Comparison of ENCODE assay signal across 8 mouse cellular contexts in the genomic region with DNA sequence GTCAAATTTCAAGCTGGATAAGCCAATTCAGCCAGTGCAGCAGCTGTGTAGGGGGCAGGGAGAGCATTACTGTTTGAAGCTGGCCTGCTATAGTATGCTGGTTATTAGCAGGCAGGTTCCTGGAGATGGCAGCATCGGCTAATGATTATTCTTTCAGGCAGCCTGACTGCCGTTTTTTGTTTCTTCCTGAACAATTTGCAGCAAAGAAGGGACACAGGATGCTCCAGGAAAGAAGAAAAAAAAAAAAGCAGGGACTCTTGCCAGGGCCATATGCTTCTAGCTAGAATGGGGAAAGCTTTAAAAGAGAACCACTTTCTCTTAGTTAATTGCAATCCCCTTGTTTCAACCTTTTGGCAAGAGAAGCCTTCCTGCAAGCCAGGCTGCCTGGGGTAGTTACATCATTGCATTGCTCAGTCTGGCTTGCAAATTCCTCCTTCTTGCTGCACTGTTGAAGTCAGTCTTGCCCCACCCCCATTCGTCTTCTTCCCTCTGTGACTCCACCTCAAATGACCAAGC.
DNase-seq lines count a peak whose midpoint lies in the region; ATAC-seq and TF ChIP-seq lines count a peak whose summit lies in the region.

No protein-coding gene starts in this region.

- H3K4me3 ChIP-seq in CH12.LX (replicated peaks in 1 of 3; ENCODE audit: low read depth in 2 of 3, low read length in 2 of 3, poor library complexity in 1 of 3), result no peak overlapping the region
- no peak overlapping the region for H3K4me3 ChIP-seq in embryonic facial prominence, embryonic 15.5 days (replicated peaks)
- no peak overlapping the region for H3K4me3 ChIP-seq in limb, embryonic 10.5 days
- H3K4me3 ChIP-seq in kidney, embryonic 15.5 days (replicated peaks), result no peak overlapping the region

- TF ChIP-seq RAD21 in CH12.LX (IDR thresholded peaks at IDR 0.05; ENCODE audit: low read depth, low read length), result peak; percentile 11

- dilution Hi-C loops in CH12.LX (cut with MboI; ENCODE audit: extremely low pct_ligation_motif_present, extremely low pct_unique_long_range_greater_than_20kb, low sequenced_read_pairs), result no loop called here

- TF ChIP-seq EP300 in CH12.LX (IDR thresholded peaks at IDR 0.05; ENCODE audit: low read length), result no peak

- H3K9ac ChIP-seq in CH12.LX (ENCODE audit: insufficient read depth, low read depth), result no peak overlapping the region
- H3K9ac ChIP-seq in embryonic facial prominence, embryonic 15.5 days, result no peak overlapping the region
- H3K9ac ChIP-seq in kidney, embryonic 15.5 days, result no peak overlapping the region

- TF ChIP-seq POLR2A in CH12.LX (IDR thresholded peaks at IDR 0.05; ENCODE audit: low read depth, low read length), result no peak

- no peaks in the 10 kb centered on the region for H3K9me3 ChIP-seq in CH12.LX (replicated peaks; ENCODE audit: low read length)
- no peaks in the 10 kb centered on the region for H3K9me3 ChIP-seq in embryonic facial prominence, embryonic 15.5 days (replicated peaks)
- no peaks in the 10 kb centered on the region for H3K9me3 ChIP-seq in limb, embryonic 10.5 days (replicated peaks)
- H3K9me3 ChIP-seq in kidney, embryonic 15.5 days (replicated peaks), result no peaks in the 10 kb centered on the region

- 22% methylated on average over 3 of the region's 3 CpGs for WGBS in embryonic facial prominence, embryonic 15.5 days
- 27% methylated on average over 3 of the region's 3 CpGs for WGBS in limb, embryonic 10.5 days
- 16% methylated on average over 3 of the region's 3 CpGs for WGBS in kidney, embryonic 15.5 days

- TF ChIP-seq CTCF in CH12.LX (conservative IDR thresholded peaks at IDR 0.05 in 1 of 2, IDR thresholded peaks at IDR 0.05 in 1 of 2; ENCODE audit: low read depth in 2 of 2, low read length in 2 of 2), result no peak

- H3K4me2 ChIP-seq in CH12.LX (ENCODE audit: insufficient read depth, low read depth, poor library complexity, severe bottlenecking), result no peak overlapping the region
- no peak overlapping the region for H3K4me2 ChIP-seq in embryonic facial prominence, embryonic 15.5 days (replicated peaks)
- H3K4me2 ChIP-seq in kidney, embryonic 15.5 days, result no peak overlapping the region

- ATAC-seq in embryonic facial prominence, embryonic 15.5 days (ENCODE audit: insufficient number of reproducible peaks, low FRiP score, low TSS enrichment, low read depth), result peak; percentile 57; the same call in 1 of the 2 replicates
- no peak for ATAC-seq in kidney, embryonic 15.5 days (replicated peaks; ENCODE audit: low FRiP score)

- no peaks in the 10 kb centered on the region for H3K79me2 ChIP-seq in CH12.LX (replicated peaks; ENCODE audit: control insufficient read depth, extremely low read depth, insufficient read depth, poor library complexity, severe bottlenecking)

- H3K4me1 ChIP-seq in CH12.LX (ENCODE audit: control insufficient read depth in 1 of 2, insufficient read depth in 2 of 2), result peaks cover 0 to 12% of the 10 kb centered on the region in 2 experiments; a peak in 2 of 4 replicates
- H3K4me1 ChIP-seq in embryonic facial prominence, embryonic 15.5 days, result no peaks in the 10 kb centered on the region
- no peaks in the 10 kb centered on the region for H3K4me1 ChIP-seq in limb, embryonic 10.5 days
- no peaks in the 10 kb centered on the region for H3K4me1 ChIP-seq in kidney, embryonic 15.5 days

- DNase-seq in CH12.LX (ENCODE audit: extremely low read depth), result peak; percentile 34
- peak; percentile 87 for DNase-seq in brain, adult 2 months (ENCODE audit: low read depth, low spot score)
- peak; percentile 4 to 41 for DNase-seq in heart, postnatal 14 days
- DNase-seq in limb, embryonic 10.5 days (ENCODE audit: low spot score), result peak; percentile 30
- peak; percentile 34 to 45 for DNase-seq in right cerebral cortex, adult 2 months (ENCODE audit: low spot score in 2 of 2)
- DNase-seq in thymus, postnatal 4 days, result no peak

- H3K36me3 ChIP-seq in CH12.LX (replicated peaks in 1 of 2; ENCODE audit: control insufficient read depth in 1 of 2, insufficient read depth in 1 of 2, low read length in 1 of 2), result no peaks in the 10 kb centered on the region
- no peaks in the 10 kb centered on the region for H3K36me3 ChIP-seq in embryonic facial prominence, embryonic 15.5 days
- H3K36me3 ChIP-seq in limb, embryonic 10.5 days, result no peaks in the 10 kb centered on the region
- no peaks in the 10 kb centered on the region for H3K36me3 ChIP-seq in kidney, embryonic 15.5 days

- in situ Hi-C loops in CH12.LX (cut with MboI; ENCODE audit: low pct_ligation_motif_present, low pct_unique_long_range_greater_than_20kb, low sequenced_read_pairs), result no loop called here

- no peaks in the 10 kb centered on the region for H3K27me3 ChIP-seq in CH12.LX (replicated peaks)
- H3K27me3 ChIP-seq in embryonic facial prominence, embryonic 15.5 days, result no peaks in the 10 kb centered on the region
- H3K27me3 ChIP-seq in limb, embryonic 10.5 days (ENCODE audit: low read depth, poor library complexity, severe bottlenecking), result no peaks in the 10 kb centered on the region
- H3K27me3 ChIP-seq in kidney, embryonic 15.5 days, result 0 out of 2 replicates have a peak, but pooled peaks cover 4% of the 10 kb centered on the region

- intact Hi-C loops in heart, postnatal 14 days (cut with DNase I), result loop anchor here (5.0 kb wide), 1 partner anchor 848 kb away; no protein-coding TSS in a partner anchor

- no peak overlapping the region for H3K27ac ChIP-seq in CH12.LX (ENCODE audit: insufficient read depth, low read depth)
- H3K27ac ChIP-seq in embryonic facial prominence, embryonic 15.5 days (replicated peaks), result no peak overlapping the region
- no peak overlapping the region for H3K27ac ChIP-seq in limb, embryonic 10.5 days
- no peak overlapping the region for H3K27ac ChIP-seq in kidney, embryonic 15.5 days

TF ChIP-seq in CH12.LX, 34 proteins besides CTCF, POLR2A, EP300 and RAD21:
- TF ChIP-seq RCOR1 (conservative IDR thresholded peaks at IDR 0.05; ENCODE audit: low read depth, low read length), result no peak
- TF ChIP-seq ETS1 (conservative IDR thresholded peaks at IDR 0.05; ENCODE audit: low read depth, low read length), result no peak
- no peak for TF ChIP-seq MXI1 (IDR thresholded peaks at IDR 0.05; ENCODE audit: low read depth, low read length)
- TF ChIP-seq SMC3 (IDR thresholded peaks at IDR 0.05; ENCODE audit: low read depth, low read length), result no peak
- TF ChIP-seq MEF2A (IDR thresholded peaks at IDR 0.05; ENCODE audit: borderline replicate concordance, low read depth, low read length), result no peak
- no peak for TF ChIP-seq TCF12 (IDR thresholded peaks at IDR 0.05; ENCODE audit: low read depth, low read length)
- no peak for TF ChIP-seq PAX5 (IDR thresholded peaks at IDR 0.05; ENCODE audit: low read length)
- TF ChIP-seq E2F4 (IDR thresholded peaks at IDR 0.05; ENCODE audit: insufficient replicate concordance, low read depth, low read length), result no peak
- TF ChIP-seq CHD2 (IDR thresholded peaks at IDR 0.05; ENCODE audit: low read length), result no peak
- TF ChIP-seq POLR2AphosphoS2 (IDR thresholded peaks at IDR 0.05; ENCODE audit: low read depth, low read length), result no peak
